Mouse (Mus musculus) lung, embryonic 14.5 days (tissue): ENCODE results near the gene Naga. TPM values are rescaled to one million over a fixed set of nuclear protein-coding genes. Genes with fewer than 3 reads are reported as not detected.

Experiments used
- ATAC-seq: fragments of 200-750 bp; cut with Nextera tagmentation; 2 replicates; pipeline ENCODE4 v1.8.0; 2017; ENCODE audit warnings: mild to moderate bottlenecking, moderate TSS enrichment, moderate library complexity; ENCODE audit not compliant: insufficient read depth
- DNase-seq: peaks from one replicate; pipeline ENCODE4 v3.0.0-alpha.2; 2015
- H3K27ac ChIP-seq: fragments of 300-500 bp; sonication (generic); 2 replicates; pipeline ENCODE4 v1.5.1; 2014; ENCODE audit warnings: low read depth, mild to moderate bottlenecking, moderate library complexity
- H3K27me3 ChIP-seq: fragments of 300-500 bp; sonication (generic); 2 replicates; pipeline ENCODE4 v1.6.1; 2014; ENCODE audit warnings: low read length, control low read depth; ENCODE audit not compliant: insufficient read depth
- H3K36me3 ChIP-seq: fragments of 300-500 bp; sonication (generic); 2 replicates; pipeline ENCODE4 v1.6.1; 2014; ENCODE audit warnings: control low read depth; ENCODE audit not compliant: insufficient read depth
- H3K4me1 ChIP-seq: fragments of 300-500 bp; sonication (generic); 2 replicates; pipeline ENCODE4 v1.6.1; 2014; ENCODE audit warnings: antibody characterized with exemption, control low read depth; ENCODE audit not compliant: insufficient read depth
- H3K4me2 ChIP-seq: fragments of 300-500 bp; sonication (generic); 2 replicates; pipeline ENCODE4 v1.6.1; 2014; ENCODE audit warnings: mild to moderate bottlenecking
- H3K4me3 ChIP-seq: fragments of 300-500 bp; sonication (generic); 2 replicates; pipeline ENCODE4 v1.5.1; 2014; ENCODE audit warnings: low read depth, low read length
- H3K9ac ChIP-seq: fragments of 300-500 bp; sonication (generic); 2 replicates; pipeline ENCODE4 v1.6.1; 2014
- H3K9me3 ChIP-seq: fragments of 300-500 bp; sonication (generic); 2 replicates; pipeline ENCODE4 v1.6.1; 2016; ENCODE audit warnings: low read depth, low read length, control low read depth
- CTCF ChIP-seq: IDR thresholded peaks from 2 replicates; pipeline ENCODE4 v1.5.1; 2016; ENCODE audit warnings: antibody characterized with exemption, low read depth
- WGBS: fragments of 180-500 bp; shearing (Covaris S2); extraction: QIAGEN DNeasy Blood & Tissue Kit; methylation state at CpG from one replicate; pipeline ENCODE4 v1.1.7; 2014; 5-methylcytosine and 5-hydroxymethylcytosine counted together
- polyA plus RNA-seq: library from polyadenylated mRNA; unstranded; fragments of >200 nt; fragmentation: Nextera tagmentation; extraction: Ambion mirVana; gene quantifications from 2 replicates; pipeline ENCODE4 v1.2.1, GENCODE M21; 2014

Gene Naga
- polyA plus RNA-seq, 1 experiment from 2014 or later = 45.9 TPM

DNA sequence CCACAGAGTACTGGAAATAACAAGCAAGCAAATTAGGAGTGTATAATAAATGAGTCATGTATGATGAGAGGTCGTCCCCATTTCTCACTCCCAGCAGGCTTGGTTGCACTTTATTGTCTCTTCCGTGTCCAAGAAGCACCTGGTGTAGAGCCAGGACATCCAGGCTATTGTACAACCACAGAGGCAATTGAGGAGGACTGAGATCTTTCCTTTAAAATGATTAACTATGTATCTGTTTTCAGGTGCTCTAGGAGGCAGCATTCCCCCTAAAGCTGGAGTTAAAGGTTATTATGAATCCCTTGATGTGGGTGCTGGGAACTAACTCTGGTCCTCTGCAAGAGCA is 10.2 kb upstream of the Naga start:
- Histone ChIP-seq H3K4me3 (no peak overlapping the region), H3K9ac (no peak overlapping the region), H3K27ac (no peak overlapping the region), H3K4me1 (peaks cover 3% of the 10 kb centered on the region; the same call in 1 of the 2 replicates), H3K27me3 (no peaks in the 10 kb centered on the region), H3K36me3 (peaks cover 45% of the 10 kb centered on the region), H3K4me2 (no peak overlapping the region), H3K9me3 (no peaks in the 10 kb centered on the region)
- 81% methylated on average over 2 of the region's 2 CpGs for whole genome bisulfite sequencing
- TF ChIP-seq CTCF = no peak
- no peak for ATAC-seq
- no peak for DNase-seq

GRCm38 (mm10) chr15:82348258-82348998 is 9.7 kb upstream of the Naga start:
- no peak for ATAC-seq

DNA sequence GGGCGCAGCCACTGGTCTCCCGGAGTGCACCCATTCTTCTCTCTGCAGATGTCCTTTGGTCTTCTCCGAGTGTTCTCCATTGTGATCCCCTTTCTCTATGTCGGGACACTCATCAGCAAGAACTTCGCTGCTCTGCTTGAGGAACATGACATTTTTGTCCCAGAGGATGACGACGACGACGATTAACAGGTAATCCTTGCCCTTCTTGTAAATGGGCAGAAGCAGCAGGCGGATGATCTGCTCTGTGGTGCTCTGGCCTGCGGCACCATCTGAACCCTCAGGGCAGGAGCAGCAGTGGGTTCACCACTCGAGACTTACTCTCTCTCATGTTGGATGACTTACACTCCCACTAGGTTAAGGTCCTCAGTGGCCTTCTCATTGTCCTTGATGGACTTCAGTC is 9.1 kb upstream of the Naga start:
- no peak for TF ChIP-seq CTCF
- H3K36me3 ChIP-seq = peaks cover 45% of the 10 kb centered on the region
- peaks cover 3% of the 10 kb centered on the region; the same call in 1 of the 2 replicates for H3K4me1 ChIP-seq
- WGBS = 91% methylated on average over 12 of the region's 12 CpGs
- H3K4me2 ChIP-seq = no peak overlapping the region
- no peaks in the 10 kb centered on the region for H3K9me3 ChIP-seq
- H3K4me3 ChIP-seq = no peak overlapping the region
- no peak overlapping the region for H3K9ac ChIP-seq
- ATAC-seq (no peak), DNase-seq (no peak)
- H3K27me3 ChIP-seq = no peaks in the 10 kb centered on the region
- H3K27ac ChIP-seq = no peak overlapping the region

More at GRCm38 (mm10) chr15:82348258-82348998, 9.7 kb upstream of the Naga start:
- Histone ChIP-seq H3K27ac (no peak overlapping the region), H3K4me1 (peaks cover 3% of the 10 kb centered on the region; the same call in 1 of the 2 replicates), H3K9me3 (no peaks in the 10 kb centered on the region), H3K36me3 (peaks cover 45% of the 10 kb centered on the region), H3K9ac (no peak overlapping the region), H3K27me3 (no peaks in the 10 kb centered on the region), H3K4me2 (no peak overlapping the region), H3K4me3 (no peak overlapping the region)
- DNase-seq = no peak
- WGBS = 85% methylated on average over 8 of the region's 8 CpGs
- no peak for TF ChIP-seq CTCF

DNA sequence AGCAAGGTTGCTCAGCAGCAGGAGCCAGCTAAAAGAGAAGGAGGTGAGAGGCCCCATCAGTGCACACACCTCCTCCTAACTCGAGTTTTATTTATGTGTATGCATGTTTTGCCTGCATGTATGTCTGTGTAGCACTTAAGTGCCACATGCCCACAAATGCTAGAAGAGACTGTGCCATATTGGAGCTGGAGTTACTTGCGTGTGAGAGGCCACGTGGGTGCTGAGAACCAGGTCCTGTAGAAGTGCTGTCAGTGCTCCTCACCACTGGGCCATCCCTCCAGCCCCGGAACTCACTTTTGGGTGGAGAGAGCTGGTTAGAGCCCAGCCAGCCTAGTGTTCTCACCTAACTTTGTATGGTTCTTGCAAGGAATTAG is 8.6 kb upstream of the Naga start:
- H3K27me3 ChIP-seq = no peaks in the 10 kb centered on the region
- H3K27ac ChIP-seq = no peak overlapping the region
- H3K9me3 ChIP-seq = no peaks in the 10 kb centered on the region
- peak overlapping the region; percentile 58 for H3K4me3 ChIP-seq
- DNase-seq = no peak
- no peak for ATAC-seq
- 79% methylated on average over 4 of the region's 4 CpGs for WGBS
- H3K36me3 ChIP-seq = peaks cover 45% of the 10 kb centered on the region
- peaks cover 3% of the 10 kb centered on the region; the same call in 1 of the 2 replicates for H3K4me1 ChIP-seq
- H3K4me2 ChIP-seq = peak overlapping the region; percentile 87
- H3K9ac ChIP-seq = peak overlapping the region; percentile 62
- TF ChIP-seq CTCF = no peak; the same call in 1 of the 2 replicates

GRCm38 (mm10) chr15:82346580-82347302 is 8.0 kb upstream of the Naga start:
- H3K27me3 ChIP-seq = no peaks in the 10 kb centered on the region
- H3K4me1 ChIP-seq = peaks cover 3% of the 10 kb centered on the region; the same call in 1 of the 2 replicates
- H3K9me3 ChIP-seq = no peaks in the 10 kb centered on the region
- peak overlapping the region; percentile 87 for H3K4me2 ChIP-seq
- H3K27ac ChIP-seq = peak overlapping the region; percentile 42; the same call in 1 of the 2 replicates
- peak overlapping the region; percentile 62 for H3K9ac ChIP-seq
- peak; percentile 28 for TF ChIP-seq CTCF
- DNase-seq (peak; percentile 20), ATAC-seq (no peak)
- WGBS = 43% methylated on average over 14 of the region's 14 CpGs
- H3K4me3 ChIP-seq = peak overlapping the region; percentile 58
- H3K36me3 ChIP-seq = peaks cover 41% of the 10 kb centered on the region

DNA sequence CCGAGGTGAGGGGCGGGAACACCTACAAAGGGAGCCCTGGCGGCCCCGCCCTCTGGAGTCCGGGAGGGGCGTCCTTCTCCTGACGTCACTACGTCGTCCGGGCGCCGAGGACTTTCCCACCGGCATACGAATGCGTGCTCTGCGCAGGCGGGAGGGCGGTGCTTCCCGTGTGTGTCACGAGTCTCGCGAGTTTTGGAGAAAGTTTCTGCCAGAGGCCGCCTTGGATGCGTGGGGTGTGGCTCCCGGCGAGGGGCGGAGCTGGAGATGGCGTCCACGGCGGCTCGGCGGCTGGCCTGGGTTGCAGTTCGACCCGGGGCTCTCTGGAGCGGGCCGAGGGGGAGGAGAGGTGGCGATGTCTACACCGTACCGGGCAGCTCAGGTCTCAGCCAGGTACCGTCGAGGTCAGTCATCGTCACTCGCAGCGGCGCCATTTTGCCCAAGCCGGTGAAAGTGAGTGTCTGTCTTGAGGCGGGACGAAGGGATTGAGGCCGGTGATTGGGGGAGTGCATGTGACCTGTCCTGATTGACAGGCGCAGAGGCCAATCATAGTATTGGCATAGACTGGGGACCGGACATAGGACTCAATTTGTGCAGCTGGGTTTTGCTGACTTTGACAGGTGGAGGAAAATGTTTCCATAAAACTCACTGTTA is 7.2 kb upstream of the Naga start:
- H3K27ac ChIP-seq = peak overlapping the region; percentile 84
- H3K9me3 ChIP-seq = no peaks in the 10 kb centered on the region
- under 1% methylated on average over 50 of the region's 51 CpGs for WGBS
- DNase-seq (peak; percentile 100), ATAC-seq (peak; percentile 98)
- peak overlapping the region; percentile 87 for H3K4me2 ChIP-seq
- no peak for TF ChIP-seq CTCF
- peak overlapping the region; percentile 58 for H3K4me3 ChIP-seq
- no peaks in the 10 kb centered on the region for H3K27me3 ChIP-seq
- H3K4me1 ChIP-seq = peaks cover 7% of the 10 kb centered on the region; the same call in 1 of the 2 replicates
- H3K9ac ChIP-seq = peak overlapping the region; percentile 62
- peaks cover 37% of the 10 kb centered on the region for H3K36me3 ChIP-seq

DNA sequence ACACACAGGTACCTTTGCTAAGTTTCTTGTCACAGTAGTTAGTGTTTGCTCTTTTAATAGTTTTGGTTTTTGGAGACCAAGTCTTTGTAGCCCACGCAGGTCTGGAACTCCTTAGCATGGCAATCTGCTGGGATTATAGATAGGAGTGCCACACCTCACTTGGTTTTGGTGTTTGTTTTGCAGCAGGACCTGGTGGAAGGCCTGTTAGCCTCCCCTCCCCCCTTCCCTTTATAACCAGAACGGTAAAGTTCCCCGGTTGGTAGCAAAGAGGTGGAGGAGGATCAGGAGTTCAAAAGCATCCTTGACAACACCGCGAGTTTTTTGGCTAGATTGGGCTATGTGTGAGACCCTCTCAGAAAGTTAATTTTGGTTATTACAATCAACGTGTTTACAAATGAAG is 6.2 kb upstream of the Naga start:
- Histone ChIP-seq H3K27ac (no peak overlapping the region), H3K4me3 (no peak overlapping the region), H3K9me3 (no peaks in the 10 kb centered on the region), H3K4me1 (peaks cover 7% of the 10 kb centered on the region; the same call in 1 of the 2 replicates), H3K36me3 (peaks cover 28% of the 10 kb centered on the region), H3K9ac (no peak overlapping the region), H3K4me2 (peak overlapping the region; percentile 37), H3K27me3 (no peaks in the 10 kb centered on the region)
- ATAC-seq (no peak), DNase-seq (no peak)
- no peak for TF ChIP-seq CTCF
- 85% methylated on average over 6 of the region's 6 CpGs for WGBS
